In the genomic region with DNA sequence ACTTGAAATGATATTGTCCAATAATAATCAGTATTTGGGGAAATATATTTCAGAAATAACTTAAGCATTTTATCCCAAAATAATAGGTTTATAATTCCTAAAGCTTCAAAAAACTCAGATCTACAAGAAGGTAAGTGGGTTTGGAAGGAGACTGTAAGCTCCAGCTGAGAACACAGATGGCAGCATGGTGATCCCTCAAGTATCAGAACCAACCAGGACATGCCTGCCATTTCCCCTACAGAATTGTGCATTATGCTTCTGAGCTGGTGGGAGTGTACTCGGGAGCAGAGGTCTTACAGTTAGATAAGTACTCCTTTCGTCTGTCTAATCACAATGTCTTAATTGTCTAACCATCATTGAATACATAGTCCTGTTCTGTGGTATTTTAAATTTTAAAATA, we compare ENCODE assay signal across 18 mouse cellular contexts.
DNase-seq lines count a peak whose midpoint lies in the region; ATAC-seq lines count a peak whose summit lies in the region.
"Had no signal": no experiment of that assay in that cellular context is flagged by ENCODE, and none has a peak within 500 bp of the region (broad histone marks: within the 10 kb centered on the region; RNA-seq: fewer than 3 reads in every experiment).

No protein-coding gene starts in this region.

- peak; percentile 70; the same call in 1 of the 2 replicates for ATAC-seq in cerebellum, adult (ENCODE audit: insufficient number of reproducible peaks, low FRiP score, low TSS enrichment)
- ATAC-seq: activated CD4-positive, CD25-positive, alpha-beta regulatory T cell, adult 4 months; CD4-positive, CD25-positive, alpha-beta regulatory T cell, adult 4 months; forebrain, embryonic 13.5 days; forebrain, embryonic 15.5 days; forebrain, postnatal 0 days; Patski had no signal

- no peak for DNase-seq in cerebellum, adult 11 months
- DNase-seq in cerebellum, postnatal 10 days: peak; percentile 28 to 35
- no peak for DNase-seq in cerebellum, adult 18-20 months
- peak; percentile 27 to 49 for DNase-seq in cerebellum, postnatal 25 days
- DNase-seq in cerebellum, adult 8-10 months: no peak
- DNase-seq in brain, adult 2 months (ENCODE audit: low read depth, low spot score): peak; percentile 12
- DNase-seq: adrenal gland, adult 8-10 months; adrenal gland, postnatal 14 days; adrenal gland, postnatal 36 days; B cell, adult 2 months; embryo, embryonic 11 days; forebrain, postnatal 0 days had no signal

Comparison
In these comparisons a context has a peak if more than half of its experiments do, and no peak if none do; other contexts are left out.
1. DNase-seq: peak in cerebellum, postnatal 10 days (2 of 2), cerebellum, postnatal 25 days (2 of 2) and brain, adult 2 months (single experiment); none in cerebellum, adult 11 months (single experiment), cerebellum, adult 18-20 months (0 of 2) and cerebellum, adult 8-10 months (single experiment).